13 mouse cellular contexts compared by ENCODE assay signal in the genomic region with DNA sequence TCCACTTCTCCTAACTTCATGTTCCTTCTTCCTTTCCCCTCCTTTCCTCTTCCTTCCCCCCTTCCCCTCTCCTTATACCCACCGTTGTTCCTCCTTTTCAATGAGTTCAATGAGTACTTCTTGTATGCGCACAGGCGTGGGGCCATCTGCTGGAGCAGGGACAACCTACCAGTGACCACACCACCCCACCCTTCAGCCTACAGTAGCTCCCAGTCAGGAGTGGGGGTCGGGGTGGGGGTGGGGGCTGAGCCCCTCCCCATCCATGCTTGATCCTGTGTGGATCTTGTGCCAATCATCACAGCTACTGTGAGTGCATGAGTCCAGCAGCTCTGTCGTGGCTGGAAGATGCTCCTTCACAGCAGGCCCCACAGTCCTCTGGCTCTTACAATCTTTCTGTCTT.
DNase-seq lines count a peak whose midpoint lies in the region; ATAC-seq and TF ChIP-seq lines count a peak whose summit lies in the region.
"Had no signal": no experiment of that assay in that cellular context is flagged by ENCODE, and none has a peak within 500 bp of the region (broad histone marks: within the 10 kb centered on the region; RNA-seq: fewer than 3 reads in every experiment).

No protein-coding gene starts in this region.

- peak; percentile 11 to 23 for DNase-seq in heart, adult 2 months
- DNase-seq in heart, adult 9 months (ENCODE audit: low spot score in 2 of 2): no peak
- no peak for DNase-seq in kidney, adult 8-10 months
- no peak for DNase-seq in stomach, postnatal 0 days (ENCODE audit: low spot score)
- DNase-seq in adrenal gland, postnatal 14 days: no peak
- DNase-seq: cerebellum, adult 11-12 months; thymus, postnatal 36 days had no signal

- H3K9ac ChIP-seq in heart, adult 2 months (ENCODE audit: low read depth, low read length): no peak overlapping the region
- H3K9ac ChIP-seq in kidney, embryonic 14.5 days (ENCODE audit: low read depth, low read length): no peak overlapping the region
- no peak overlapping the region for H3K9ac ChIP-seq in neural tube, embryonic 13.5 days
- H3K9ac ChIP-seq in neural tube, embryonic 15.5 days (replicated peaks): no peak overlapping the region
- no peak overlapping the region for H3K9ac ChIP-seq in stomach, postnatal 0 days (ENCODE audit: low read length)
- H3K9ac ChIP-seq: limb, embryonic 13.5 days; lung, embryonic 15.5 days; stomach, embryonic 15.5 days had no signal

- H3K36me3 ChIP-seq in heart, adult 2 months (ENCODE audit: control insufficient read depth, insufficient read depth, low read length): no peaks in the 10 kb centered on the region
- no peaks in the 10 kb centered on the region for H3K36me3 ChIP-seq in kidney, embryonic 14.5 days (ENCODE audit: control insufficient read depth, insufficient read depth, low read length)
- no peaks in the 10 kb centered on the region for H3K36me3 ChIP-seq in neural tube, embryonic 13.5 days
- H3K36me3 ChIP-seq in neural tube, embryonic 15.5 days: no peaks in the 10 kb centered on the region
- no peaks in the 10 kb centered on the region for H3K36me3 ChIP-seq in stomach, postnatal 0 days (ENCODE audit: control insufficient read depth, insufficient read depth, low read length)
- H3K36me3 ChIP-seq: limb, embryonic 13.5 days; lung, embryonic 15.5 days; stomach, embryonic 15.5 days had no signal

- no peaks in the 10 kb centered on the region for H3K79me2 ChIP-seq in heart, adult 2 months (replicated peaks; ENCODE audit: control insufficient read depth, insufficient read depth, low read length)

- no peak for TF ChIP-seq EP300 in heart, adult 2 months (IDR thresholded peaks at IDR 0.05; ENCODE audit: insufficient read depth, low read depth, low read length)
- no peak for TF ChIP-seq EP300 in stomach, postnatal 0 days (optimal IDR thresholded peaks at IDR 0.05)

- no peak overlapping the region; the same call in 1 of the 2 replicates for H3K4me3 ChIP-seq in heart, adult 2 months
- no peak overlapping the region for H3K4me3 ChIP-seq in kidney, embryonic 14.5 days (ENCODE audit: low read length)
- H3K4me3 ChIP-seq in neural tube, embryonic 13.5 days: no peak overlapping the region
- no peak overlapping the region for H3K4me3 ChIP-seq in neural tube, embryonic 15.5 days (replicated peaks)
- no peak overlapping the region for H3K4me3 ChIP-seq in stomach, postnatal 0 days (ENCODE audit: low read depth, low read length)
- H3K4me3 ChIP-seq: limb, embryonic 13.5 days; lung, embryonic 15.5 days; stomach, embryonic 15.5 days had no signal

- H3K4me2 ChIP-seq in kidney, embryonic 14.5 days (replicated peaks; ENCODE audit: low read depth, low read length): no peak overlapping the region
- H3K4me2 ChIP-seq in neural tube, embryonic 13.5 days: no peak overlapping the region
- no peak overlapping the region for H3K4me2 ChIP-seq in neural tube, embryonic 15.5 days
- H3K4me2 ChIP-seq in stomach, postnatal 0 days (replicated peaks; ENCODE audit: low read depth): no peak overlapping the region
- H3K4me2 ChIP-seq: limb, embryonic 13.5 days had no signal

- H3K4me1 ChIP-seq in heart, adult 2 months (ENCODE audit: control insufficient read depth, insufficient read depth, low read length): peaks cover 14% of the 10 kb centered on the region
- H3K4me1 ChIP-seq in kidney, embryonic 14.5 days (ENCODE audit: control insufficient read depth, insufficient read depth, low read length): peaks cover 6% of the 10 kb centered on the region; the same call in 1 of the 2 replicates
- peaks cover 16% of the 10 kb centered on the region; the same call in 1 of the 2 replicates for H3K4me1 ChIP-seq in neural tube, embryonic 13.5 days (replicated peaks)
- H3K4me1 ChIP-seq in neural tube, embryonic 15.5 days: peaks cover 16% of the 10 kb centered on the region
- H3K4me1 ChIP-seq in stomach, postnatal 0 days (replicated peaks; ENCODE audit: control insufficient read depth, insufficient read depth): no peaks in the 10 kb centered on the region

- H3K9me3 ChIP-seq in kidney, embryonic 14.5 days (ENCODE audit: control insufficient read depth, low read length): no peaks in the 10 kb centered on the region
- no peaks in the 10 kb centered on the region for H3K9me3 ChIP-seq in neural tube, embryonic 13.5 days
- H3K9me3 ChIP-seq in neural tube, embryonic 15.5 days (replicated peaks): no peaks in the 10 kb centered on the region
- H3K9me3 ChIP-seq in stomach, postnatal 0 days (ENCODE audit: control insufficient read depth, low read length): no peaks in the 10 kb centered on the region
- H3K9me3 ChIP-seq: limb, embryonic 13.5 days; lung, embryonic 15.5 days; stomach, embryonic 15.5 days had no signal

- peak; percentile 22; the same call in 1 of the 2 replicates for TF ChIP-seq CTCF in heart, adult 2 months (IDR thresholded peaks at IDR 0.05)
- TF ChIP-seq CTCF in stomach, postnatal 0 days (IDR thresholded peaks at IDR 0.05; ENCODE audit: low read depth): 0 out of 2 replicates have a peak, but pooled peaks have one; percentile 8

- WGBS in heart, adult 2 months: 33% methylated on average over 5 of the region's 5 CpGs
- 39% methylated on average over 5 of the region's 5 CpGs for WGBS in kidney, embryonic 14.5 days
- 49% methylated on average over 5 of the region's 5 CpGs for WGBS in neural tube, embryonic 13.5 days
- 39% methylated on average over 5 of the region's 5 CpGs for WGBS in neural tube, embryonic 15.5 days
- WGBS in stomach, postnatal 0 days: 39% methylated on average over 5 of the region's 5 CpGs

- H3K27ac ChIP-seq in heart, adult 2 months: peak overlapping the region; percentile 77
- H3K27ac ChIP-seq in kidney, embryonic 14.5 days (ENCODE audit: low read depth, low read length): peak overlapping the region; percentile 20; the same call in 1 of the 2 replicates
- no peak overlapping the region for H3K27ac ChIP-seq in neural tube, embryonic 13.5 days (replicated peaks)
- no peak overlapping the region for H3K27ac ChIP-seq in neural tube, embryonic 15.5 days (replicated peaks)
- no peak overlapping the region for H3K27ac ChIP-seq in stomach, postnatal 0 days (replicated peaks)
- H3K27ac ChIP-seq: limb, embryonic 13.5 days had no signal

- TF ChIP-seq POLR2A in heart, adult 2 months (IDR thresholded peaks at IDR 0.05; ENCODE audit: insufficient read depth, low read depth, low read length): no peak

- H3K27me3 ChIP-seq in heart, adult 2 months (ENCODE audit: control insufficient read depth, insufficient read depth, low read length): no peaks in the 10 kb centered on the region
- H3K27me3 ChIP-seq in kidney, embryonic 14.5 days (ENCODE audit: control insufficient read depth, insufficient read depth, low read length): no peaks in the 10 kb centered on the region
- no peaks in the 10 kb centered on the region for H3K27me3 ChIP-seq in neural tube, embryonic 13.5 days
- no peaks in the 10 kb centered on the region for H3K27me3 ChIP-seq in neural tube, embryonic 15.5 days (replicated peaks)
- no peaks in the 10 kb centered on the region for H3K27me3 ChIP-seq in stomach, postnatal 0 days (ENCODE audit: control insufficient read depth, insufficient read depth, low read length)
- H3K27me3 ChIP-seq: limb, embryonic 13.5 days; lung, embryonic 15.5 days; stomach, embryonic 15.5 days had no signal

- no peak for ATAC-seq in kidney, embryonic 14.5 days (ENCODE audit: low FRiP score, low TSS enrichment)
- 0 out of 2 replicates have a peak, but pooled peaks have one; percentile 23 for ATAC-seq in neural tube, embryonic 13.5 days (ENCODE audit: low read depth)
- ATAC-seq in neural tube, embryonic 15.5 days (ENCODE audit: low FRiP score): no peak
- no peak for ATAC-seq in stomach, postnatal 0 days (ENCODE audit: low FRiP score, low TSS enrichment)

- intact Hi-C loops in heart, adult 2 months (cut with DNase I): loop anchor here (2.0 to 5.0 kb wide), 5 partner anchors 62 to 256 kb away; a partner anchor contains a TSS

Comparison
In these comparisons a context has a peak if more than half of its experiments do, and no peak if none do; other contexts are left out.
1. DNase-seq: peak in heart, adult 2 months (2 of 2); none in heart, adult 9 months (0 of 2), kidney, adult 8-10 months (0 of 2), stomach, postnatal 0 days (single experiment) and adrenal gland, postnatal 14 days (single experiment).
2. H3K27ac ChIP-seq: peak in heart, adult 2 months (single experiment) and kidney, embryonic 14.5 days (single experiment); none in neural tube, embryonic 13.5 days (single experiment), neural tube, embryonic 15.5 days (single experiment) and stomach, postnatal 0 days (single experiment).